Mouse (Mus musculus) megakaryocyte-erythroid progenitor cell, adult 5-6 weeks (primary cell): ENCODE measurements around the gene Tmem248. TPM values are rescaled to one million over a fixed set of nuclear protein-coding genes. Genes with fewer than 3 reads are reported as not detected.

Source experiments
- ATAC-seq: replicated peaks from 2 replicates; pipeline ENCODE4 v1.8.0; 2016; ENCODE audit warnings: mild to moderate bottlenecking, inconsistent platforms; ENCODE audit not compliant: severe bottlenecking, poor library complexity, low FRiP score, low TSS enrichment
- total RNA-seq, 2 experiments: library from RNA; stranded (forward) in 1 of 2; stranded (reverse) in 1 of 2; fragments of 200-1000, 215-1000 nt in 1 of 2; fragments of >200 nt in 1 of 2; fragmentation: Nextera tagmentation in 1 of 2; gene quantifications; 2 replicates each; pipeline ENCODE4 v1.2.3; 2014 to 2017

Tmem248 gene
- total RNA-seq, 2 experiments from 2014 or later = 42.5 to 42.8 TPM

DNA sequence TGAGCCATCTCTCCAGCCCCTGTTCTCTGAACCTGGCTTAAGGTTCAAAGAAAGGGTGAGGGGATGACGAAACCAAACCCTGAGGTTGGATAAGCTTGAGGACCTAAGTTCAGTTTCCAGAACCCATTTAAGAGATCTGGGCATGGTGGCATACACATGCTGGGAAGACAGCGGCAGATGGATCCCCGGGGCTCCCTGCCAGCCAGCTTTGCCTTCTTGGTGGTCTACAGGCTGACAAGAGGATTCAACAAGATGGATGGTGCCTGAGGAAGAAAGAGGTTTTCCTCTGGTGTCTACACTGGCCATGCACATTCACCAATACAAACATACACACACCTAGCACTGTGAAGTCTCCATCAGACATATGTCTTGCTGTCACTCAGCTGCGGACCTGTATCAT lies 76.1 kb downstream of the Tmem248 start:
- no peak for ATAC-seq

Other genes with a start within 250 kb of the Tmem248 start
- gene Gusb, start 214.0 kb upstream of the Tmem248 start, total RNA-seq (2014; fragmentation: Nextera tagmentation) = 62.0 and 80.6 TPM in 2 replicates
- gene Gusb, start 214.0 kb upstream of the Tmem248 start, total RNA-seq (2017) = 36.1 and 42.0 TPM in 2 replicates
- 13.7 and 19.9 TPM in 2 replicates for gene Asl, start 187.8 kb upstream of the Tmem248 start, total RNA-seq (2014; fragmentation: Nextera tagmentation)
- 14.0 and 18.3 TPM in 2 replicates for gene Asl, start 187.8 kb upstream of the Tmem248 start, total RNA-seq (2017)
- gene Crcp, start 187.8 kb upstream of the Tmem248 start, total RNA-seq (2014; fragmentation: Nextera tagmentation) = 33.3 and 58.9 TPM in 2 replicates
- 43.5 and 120 TPM in 2 replicates for gene Crcp, start 187.8 kb upstream of the Tmem248 start, total RNA-seq (2017)
- 12.1 and 17.6 TPM in 2 replicates for gene Tpst1, start 143.8 kb upstream of the Tmem248 start, total RNA-seq (2014; fragmentation: Nextera tagmentation)
- 4.8 and 7.9 TPM in 2 replicates for gene Tpst1, start 143.8 kb upstream of the Tmem248 start, total RNA-seq (2017)
- gene Kctd7, start 72.2 kb upstream of the Tmem248 start, total RNA-seq (2014; fragmentation: Nextera tagmentation) = 5.0 and 12.8 TPM in 2 replicates
- 6.6 and 8.2 TPM in 2 replicates for gene Kctd7, start 72.2 kb upstream of the Tmem248 start, total RNA-seq (2017)
- gene Rabgef1, start 45.3 kb upstream of the Tmem248 start, total RNA-seq (2014; fragmentation: Nextera tagmentation) = 45.4 and 46.7 TPM in 2 replicates
- gene Rabgef1, start 45.3 kb upstream of the Tmem248 start, total RNA-seq (2017) = 56.0 and 60.5 TPM in 2 replicates
- gene Sbds, start 38.4 kb downstream of the Tmem248 start, total RNA-seq (2014; fragmentation: Nextera tagmentation) = 65.5 and 66.6 TPM in 2 replicates
- 75.7 and 125 TPM in 2 replicates for gene Sbds, start 38.4 kb downstream of the Tmem248 start, total RNA-seq (2017)
- 23.2 and 28.4 TPM in 2 replicates for gene Tyw1, start 38.5 kb downstream of the Tmem248 start, total RNA-seq (2014; fragmentation: Nextera tagmentation)
- gene Tyw1, start 38.5 kb downstream of the Tmem248 start, total RNA-seq (2017) = 49.8 and 50.9 TPM in 2 replicates
- not detected in 2 replicates for gene Caln1, start 152.4 kb downstream of the Tmem248 start, total RNA-seq (2014; fragmentation: Nextera tagmentation)
- not detected in 2 replicates for gene Caln1, start 152.4 kb downstream of the Tmem248 start, total RNA-seq (2017)
- gene A330070K13Rik, start 167.6 kb downstream of the Tmem248 start, total RNA-seq (2014; fragmentation: Nextera tagmentation) = not detected in 2 replicates
- not detected in 2 replicates for gene A330070K13Rik, start 167.6 kb downstream of the Tmem248 start, total RNA-seq (2017)